Comparison of ENCODE assay signal across 15 mouse cellular contexts in genomic region chr4:135453572-135453971, GRCm38 (mm10). TPM values are rescaled to one million over a fixed set of nuclear protein-coding genes. Genes with fewer than 3 reads are reported as not detected.
DNase-seq lines count a peak whose midpoint lies in the region; ATAC-seq and TF ChIP-seq lines count a peak whose summit lies in the region.
"Had no signal": no experiment of that assay in that cellular context is flagged by ENCODE, and none has a peak within 500 bp of the region (broad histone marks: within the 10 kb centered on the region; RNA-seq: fewer than 3 reads in every experiment).

No protein-coding gene starts in this region.

- peaks cover 26% of the 10 kb centered on the region for H3K4me1 ChIP-seq in kidney, embryonic 16.5 days (ENCODE audit: insufficient read depth, low read length)
- H3K4me1 ChIP-seq in intestine, embryonic 15.5 days (replicated peaks): peaks cover 34% of the 10 kb centered on the region
- peaks cover 9% of the 10 kb centered on the region; the same call in 1 of the 2 replicates for H3K4me1 ChIP-seq in lung, postnatal 0 days (ENCODE audit: insufficient read depth, low read depth, low read length)
- no peaks in the 10 kb centered on the region for H3K4me1 ChIP-seq in midbrain, postnatal 0 days (ENCODE audit: insufficient read depth, low read length)

- peak; percentile 84 for ATAC-seq in kidney, embryonic 16.5 days (ENCODE audit: low FRiP score, low TSS enrichment)
- ATAC-seq in intestine, embryonic 15.5 days: peak; percentile 95
- ATAC-seq in lung, postnatal 0 days: peak; percentile 63
- no peak for ATAC-seq in midbrain, postnatal 0 days (ENCODE audit: low FRiP score)
- ATAC-seq: hindbrain, embryonic 16.5 days; Patski had no signal

- TF ChIP-seq EP300 in lung, postnatal 0 days (IDR thresholded peaks at IDR 0.05): peak; percentile 3; the same call in 1 of the 2 replicates

- no peaks in the 10 kb centered on the region for H3K27me3 ChIP-seq in kidney, embryonic 16.5 days (ENCODE audit: insufficient read depth, low read length)
- no peaks in the 10 kb centered on the region for H3K27me3 ChIP-seq in intestine, embryonic 15.5 days (replicated peaks)
- H3K27me3 ChIP-seq in lung, postnatal 0 days (replicated peaks; ENCODE audit: insufficient read depth, low read length): no peaks in the 10 kb centered on the region
- H3K27me3 ChIP-seq in midbrain, postnatal 0 days (ENCODE audit: insufficient read depth, low read length): no peaks in the 10 kb centered on the region
- H3K27me3 ChIP-seq: Patski had no signal

- 0 out of 2 replicates have a peak, but pooled peaks cover 3% of the 10 kb centered on the region for H3K9me3 ChIP-seq in kidney, embryonic 16.5 days (ENCODE audit: low read length)
- H3K9me3 ChIP-seq in intestine, embryonic 15.5 days: no peaks in the 10 kb centered on the region
- H3K9me3 ChIP-seq in lung, postnatal 0 days (ENCODE audit: low read length): no peaks in the 10 kb centered on the region
- H3K9me3 ChIP-seq in midbrain, postnatal 0 days (ENCODE audit: low read length): no peaks in the 10 kb centered on the region
- H3K9me3 ChIP-seq: forebrain, embryonic 10.5 days had no signal

- 0 out of 2 replicates have a peak, but pooled peaks cover 4% of the 10 kb centered on the region for H3K36me3 ChIP-seq in kidney, embryonic 16.5 days (ENCODE audit: insufficient read depth, low read length)
- H3K36me3 ChIP-seq in intestine, embryonic 15.5 days: no peaks in the 10 kb centered on the region
- H3K36me3 ChIP-seq in lung, postnatal 0 days (ENCODE audit: insufficient read depth, low read length): no peaks in the 10 kb centered on the region
- peaks cover 6% of the 10 kb centered on the region; the same call in 1 of the 2 replicates for H3K36me3 ChIP-seq in midbrain, postnatal 0 days (ENCODE audit: insufficient read depth, low read length)
- H3K36me3 ChIP-seq: forebrain, embryonic 10.5 days had no signal

- no peak overlapping the region for H3K4me3 ChIP-seq in kidney, embryonic 16.5 days (ENCODE audit: low read length)
- H3K4me3 ChIP-seq in intestine, embryonic 15.5 days (replicated peaks): no peak overlapping the region
- H3K4me3 ChIP-seq in lung, postnatal 0 days (ENCODE audit: low read depth, low read length): no peak overlapping the region
- no peak overlapping the region for H3K4me3 ChIP-seq in midbrain, postnatal 0 days (ENCODE audit: low read depth, low read length)
- H3K4me3 ChIP-seq: forebrain, embryonic 10.5 days had no signal

- DNase-seq in kidney, adult 11 months: no peak
- peak; percentile 40 for DNase-seq in ZHBTc4 (ENCODE audit: low read depth, low spot score)
- peak; percentile 31 for DNase-seq in lung, postnatal 0 days (ENCODE audit: low spot score)
- no peak for DNase-seq in midbrain, postnatal 0 days (ENCODE audit: low spot score)
- no peak for DNase-seq in c-Kit-positive CD71-positive TER-119-positive erythroid progenitor cells, embryonic 14.5 days (ENCODE audit: low spot score)
- no peak for DNase-seq in frontal cortex, postnatal 25 days (ENCODE audit: low spot score in 2 of 2)
- DNase-seq: cerebellum, adult 8-10 months; thymus, adult 18-20 months had no signal

- TF ChIP-seq CTCF in lung, postnatal 0 days (IDR thresholded peaks at IDR 0.05): no peak
- TF ChIP-seq CTCF in midbrain, postnatal 0 days (IDR thresholded peaks at IDR 0.05): no peak

- H3K9ac ChIP-seq in kidney, embryonic 16.5 days (replicated peaks; ENCODE audit: low read length): no peak overlapping the region
- no peak overlapping the region for H3K9ac ChIP-seq in intestine, embryonic 15.5 days
- no peak overlapping the region for H3K9ac ChIP-seq in lung, postnatal 0 days (replicated peaks; ENCODE audit: low read depth)
- no peak overlapping the region for H3K9ac ChIP-seq in midbrain, postnatal 0 days (replicated peaks; ENCODE audit: low read length, poor library complexity, severe bottlenecking)
- H3K9ac ChIP-seq: liver, embryonic 14.5 days had no signal

- peak overlapping the region; percentile 56 for H3K27ac ChIP-seq in kidney, embryonic 16.5 days (ENCODE audit: low read length)
- peak overlapping the region; percentile 86 for H3K27ac ChIP-seq in intestine, embryonic 15.5 days
- peak overlapping the region; percentile 45; the same call in 1 of the 2 replicates for H3K27ac ChIP-seq in lung, postnatal 0 days (ENCODE audit: low read length)
- H3K27ac ChIP-seq in midbrain, postnatal 0 days (ENCODE audit: low read depth, low read length): no peak overlapping the region
- H3K27ac ChIP-seq: forebrain, embryonic 10.5 days; liver, embryonic 14.5 days had no signal

- H3K4me2 ChIP-seq in kidney, embryonic 16.5 days (replicated peaks; ENCODE audit: low read depth, low read length): no peak overlapping the region
- peak overlapping the region; percentile 30 for H3K4me2 ChIP-seq in intestine, embryonic 15.5 days (replicated peaks)
- H3K4me2 ChIP-seq in lung, postnatal 0 days (replicated peaks; ENCODE audit: low read depth, low read length): no peak overlapping the region
- H3K4me2 ChIP-seq in midbrain, postnatal 0 days (ENCODE audit: low read depth, low read length, poor library complexity, severe bottlenecking): no peak overlapping the region

- WGBS in kidney, embryonic 16.5 days: 30% methylated on average over 12 of the region's 12 CpGs
- WGBS in intestine, embryonic 15.5 days: 29% methylated on average over 12 of the region's 12 CpGs
- 44% methylated on average over 12 of the region's 12 CpGs for WGBS in lung, postnatal 0 days
- WGBS in midbrain, postnatal 0 days: 84% methylated on average over 12 of the region's 12 CpGs

RNA-seq across cellular contexts. Expression of gene Rcan3, which starts 19.9 kb away (rescaled TPM):
- polyA plus RNA-seq in kidney, embryonic 16.5 days (2015; fragmentation: Nextera tagmentation; extraction: Ambion mirVana): 15.0 and 15.3 TPM in 2 replicates
- 14.9 and 17.9 TPM in 2 replicates for polyA plus RNA-seq in intestine, embryonic 15.5 days (2015; fragmentation: Nextera tagmentation; extraction: Ambion mirVana)
- 12.6 and 12.7 TPM in 2 replicates for polyA plus RNA-seq in lung, postnatal 0 days (2015; fragmentation: Nextera tagmentation; extraction: Ambion mirVana)
- 89.6 and 113 TPM in 2 replicates for total RNA-seq in midbrain, postnatal 0 days (2014; rRNA removed)
- polyA plus RNA-seq in midbrain, postnatal 0 days (2015; fragmentation: Nextera tagmentation; extraction: Ambion mirVana): 61.6 and 67.7 TPM in 2 replicates

RNA-seq across cellular contexts. Expression of gene Stpg1, which starts 41.0 kb away (rescaled TPM):
- 0.84 and 1.1 TPM in 2 replicates for polyA plus RNA-seq in kidney, embryonic 16.5 days (2015; fragmentation: Nextera tagmentation; extraction: Ambion mirVana)
- polyA plus RNA-seq in intestine, embryonic 15.5 days (2015; fragmentation: Nextera tagmentation; extraction: Ambion mirVana): 0.24 and 0.30 TPM in 2 replicates
- polyA plus RNA-seq in lung, postnatal 0 days (2015; fragmentation: Nextera tagmentation; extraction: Ambion mirVana): 0.83 and 0.85 TPM in 2 replicates
- total RNA-seq in midbrain, postnatal 0 days (2014; rRNA removed): 0.55 TPM in 1 of 2 replicates, not detected in the other
- 0.28 and 0.40 TPM in 2 replicates for polyA plus RNA-seq in midbrain, postnatal 0 days (2015; fragmentation: Nextera tagmentation; extraction: Ambion mirVana)
- polyA plus RNA-seq: Patski had no signal

RNA-seq across cellular contexts. Expression of gene Nipal3, which starts 41.3 kb away (rescaled TPM):
- 4.3 and 7.1 TPM in 2 replicates for polyA plus RNA-seq in kidney, embryonic 16.5 days (2015; fragmentation: Nextera tagmentation; extraction: Ambion mirVana)
- polyA plus RNA-seq in intestine, embryonic 15.5 days (2015; fragmentation: Nextera tagmentation; extraction: Ambion mirVana): 6.4 and 6.9 TPM in 2 replicates
- polyA plus RNA-seq in lung, postnatal 0 days (2015; fragmentation: Nextera tagmentation; extraction: Ambion mirVana): 9.7 and 12.0 TPM in 2 replicates
- 89.3 and 132 TPM in 2 replicates for total RNA-seq in midbrain, postnatal 0 days (2014; rRNA removed)
- polyA plus RNA-seq in midbrain, postnatal 0 days (2015; fragmentation: Nextera tagmentation; extraction: Ambion mirVana): 6.5 and 10.9 TPM in 2 replicates

RNA-seq across cellular contexts. Expression of gene Ncmap, which starts 55.5 kb away (rescaled TPM):
- 2.0 and 4.3 TPM in 2 replicates for polyA plus RNA-seq in kidney, embryonic 16.5 days (2015; fragmentation: Nextera tagmentation; extraction: Ambion mirVana)
- polyA plus RNA-seq in intestine, embryonic 15.5 days (2015; fragmentation: Nextera tagmentation; extraction: Ambion mirVana): 7.4 and 7.7 TPM in 2 replicates
- 0.90 and 1.5 TPM in 2 replicates for polyA plus RNA-seq in lung, postnatal 0 days (2015; fragmentation: Nextera tagmentation; extraction: Ambion mirVana)
- total RNA-seq in midbrain, postnatal 0 days (2014; rRNA removed): 0.71 and 1.3 TPM in 2 replicates
- polyA plus RNA-seq in midbrain, postnatal 0 days (2015; fragmentation: Nextera tagmentation; extraction: Ambion mirVana): 0.98 and 1.5 TPM in 2 replicates
- total RNA-seq: adrenal gland, postnatal 36 days had no signal
- polyA plus RNA-seq: Patski had no signal

Comparison
In these comparisons a context has a peak if more than half of its experiments do, and no peak if none do; other contexts are left out.
1. DNase-seq: peak in ZHBTc4 (single experiment) and lung, postnatal 0 days (single experiment); none in kidney, adult 11 months (single experiment), midbrain, postnatal 0 days (single experiment), c-Kit-positive CD71-positive TER-119-positive erythroid progenitor cells, embryonic 14.5 days (single experiment) and frontal cortex, postnatal 25 days (0 of 2).